Comparison of ENCODE assay signal across 9 mouse cellular contexts in the genomic region with DNA sequence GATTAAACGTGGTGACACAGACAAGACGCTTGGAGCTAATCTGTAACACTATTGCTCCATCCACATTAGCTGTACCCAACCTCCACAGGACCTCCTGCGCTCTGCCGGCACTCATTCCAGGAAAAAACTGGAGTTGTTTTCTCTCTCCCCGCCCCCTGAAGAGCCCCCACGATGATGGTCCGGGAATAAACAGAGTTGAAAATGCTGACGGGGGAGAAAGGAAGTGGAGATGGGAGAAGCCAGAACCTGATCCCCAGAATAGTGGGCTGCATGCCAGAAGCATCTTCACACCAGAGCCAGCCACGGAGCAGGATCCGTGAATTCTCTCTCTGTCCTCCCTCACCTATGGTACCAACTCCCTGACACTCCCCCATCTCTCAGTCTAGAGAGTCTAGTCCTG. TPM values are rescaled to one million over a fixed set of nuclear protein-coding genes. Genes with fewer than 3 reads are reported as not detected.
DNase-seq lines count a peak whose midpoint lies in the region; ATAC-seq and TF ChIP-seq lines count a peak whose summit lies in the region.
"Had no signal": no experiment of that assay in that cellular context is flagged by ENCODE, and none has a peak within 500 bp of the region (broad histone marks: within the 10 kb centered on the region; RNA-seq: fewer than 3 reads in every experiment).

No protein-coding gene starts in this region.

- no peaks in the 10 kb centered on the region for H3K36me3 ChIP-seq in liver, adult 2 months (ENCODE audit: control insufficient read depth, insufficient read depth, low read length)
- no peaks in the 10 kb centered on the region for H3K36me3 ChIP-seq in forebrain, embryonic 13.5 days (ENCODE audit: poor library complexity, severe bottlenecking)
- H3K36me3 ChIP-seq in intestine, embryonic 16.5 days (ENCODE audit: control insufficient read depth, insufficient read depth, low read length), result no peaks in the 10 kb centered on the region

- 0 out of 2 replicates have a peak overlapping the region, but pooled peaks have one; percentile 8 for H3K4me2 ChIP-seq in forebrain, embryonic 13.5 days
- H3K4me2 ChIP-seq in intestine, embryonic 16.5 days (ENCODE audit: low read depth, low read length), result peak overlapping the region; percentile 55

- intact Hi-C loops in left cerebral cortex, postnatal 14 days (cut with DNase I), result no loop called here

- H3K79me2 ChIP-seq in liver, adult 2 months (ENCODE audit: control insufficient read depth, insufficient read depth, low read length), result 0 out of 2 replicates have a peak, but pooled peaks cover 4% of the 10 kb centered on the region

- peak overlapping the region; percentile 85 for H3K27ac ChIP-seq in liver, adult 2 months (replicated peaks; ENCODE audit: insufficient read depth, low read depth, low read length)
- peak overlapping the region; percentile 10; the same call in 1 of the 2 replicates for H3K27ac ChIP-seq in forebrain, embryonic 13.5 days
- H3K27ac ChIP-seq in intestine, embryonic 16.5 days (ENCODE audit: low read length), result peak overlapping the region; percentile 89
- H3K27ac ChIP-seq in cerebellum, adult 2 months (ENCODE audit: insufficient read depth, low read length), result no peak overlapping the region

- no peaks in the 10 kb centered on the region for H3K27me3 ChIP-seq in liver, adult 2 months (ENCODE audit: control insufficient read depth, insufficient read depth, low read length)
- H3K27me3 ChIP-seq in forebrain, embryonic 13.5 days, result peaks cover 53% of the 10 kb centered on the region
- no peaks in the 10 kb centered on the region for H3K27me3 ChIP-seq in intestine, embryonic 16.5 days (replicated peaks; ENCODE audit: control insufficient read depth, insufficient read depth, low read length)
- no peaks in the 10 kb centered on the region for H3K27me3 ChIP-seq in cerebellum, adult 2 months (ENCODE audit: control insufficient read depth, insufficient read depth, low read length)

- 44% methylated on average over 10 of the region's 10 CpGs for WGBS in liver, adult 2 months
- WGBS in forebrain, embryonic 13.5 days, result 45% methylated on average over 10 of the region's 10 CpGs
- WGBS in intestine, embryonic 16.5 days, result 17% methylated on average over 10 of the region's 10 CpGs
- 17% methylated on average over 10 of the region's 10 CpGs for WGBS in cerebellum, adult 2 months

- no peak for ATAC-seq in forebrain, embryonic 13.5 days
- ATAC-seq in intestine, embryonic 16.5 days, result no peak

- H3K4me1 ChIP-seq in liver, adult 2 months (ENCODE audit: control insufficient read depth, insufficient read depth, low read length), result no peaks in the 10 kb centered on the region
- peaks cover 12% of the 10 kb centered on the region for H3K4me1 ChIP-seq in forebrain, embryonic 13.5 days
- peaks cover 60% of the 10 kb centered on the region for H3K4me1 ChIP-seq in intestine, embryonic 16.5 days (ENCODE audit: control insufficient read depth, insufficient read depth, low read length)
- H3K4me1 ChIP-seq in cerebellum, adult 2 months (ENCODE audit: control insufficient read depth, insufficient read depth, low read length), result no peaks in the 10 kb centered on the region

- TF ChIP-seq POLR2A in liver, adult 2 months (IDR thresholded peaks at IDR 0.05; ENCODE audit: extremely low read depth, insufficient read depth, low read length), result no peak
- no peak for TF ChIP-seq POLR2A in cerebellum, adult 2 months (IDR thresholded peaks at IDR 0.05; ENCODE audit: borderline replicate concordance, insufficient read depth, low read length)

- TF ChIP-seq CTCF in liver, adult 2 months (IDR thresholded peaks at IDR 0.05; ENCODE audit: low read depth, low read length), result no peak
- TF ChIP-seq CTCF in cerebellum, adult 2 months (IDR thresholded peaks at IDR 0.05; ENCODE audit: borderline replicate concordance, insufficient read depth, low read depth, low read length), result no peak

- DNase-seq in liver, adult 2 months (ENCODE audit: extremely low read depth, low read depth, low spot score), result no peak
- no peak for DNase-seq in liver
- DNase-seq in lung, postnatal 14 days, result peak; percentile 34
- DNase-seq in cerebellum, adult 2 months, result no peak
- DNase-seq in left cerebral cortex, adult 11 months (ENCODE audit: low spot score), result no peak
- DNase-seq in left cerebral cortex, postnatal 14 days (ENCODE audit: low spot score in 2 of 2), result no peak

- no peaks in the 10 kb centered on the region for H3K9me3 ChIP-seq in forebrain, embryonic 13.5 days (replicated peaks)
- H3K9me3 ChIP-seq in intestine, embryonic 16.5 days (ENCODE audit: control insufficient read depth, low read length), result no peaks in the 10 kb centered on the region

- H3K4me3 ChIP-seq in liver, adult 2 months (ENCODE audit: insufficient read depth, low read depth, low read length), result peak overlapping the region; percentile 41; the same call in 1 of the 2 replicates
- H3K4me3 ChIP-seq in forebrain, embryonic 13.5 days, result no peak overlapping the region
- H3K4me3 ChIP-seq in intestine, embryonic 16.5 days (ENCODE audit: low read length), result peak overlapping the region; percentile 26
- H3K4me3 ChIP-seq in cerebellum, adult 2 months (replicated peaks; ENCODE audit: insufficient read depth, low read depth, low read length), result no peak overlapping the region

- H3K9ac ChIP-seq in liver, adult 2 months (ENCODE audit: low read depth, low read length), result peak overlapping the region; percentile 23; the same call in 1 of the 2 replicates
- no peak overlapping the region for H3K9ac ChIP-seq in forebrain, embryonic 13.5 days
- H3K9ac ChIP-seq in intestine, embryonic 16.5 days (ENCODE audit: low read depth, low read length), result peak overlapping the region; percentile 62

RNA-seq across cellular contexts. Expression of a gene that starts 16.1 kb away (rescaled TPM):
- total RNA-seq in liver, adult 2 months (2014; rRNA removed), result under 0.01 and 0.07 TPM in 2 replicates
- polyA plus RNA-seq in liver, adult 2 months (2012; rRNA removed), result 0.04 and 0.06 TPM in 2 replicates
- 0.35 and 0.58 TPM in 2 replicates for polyA plus RNA-seq in forebrain, embryonic 13.5 days (2015; fragmentation: Nextera tagmentation; extraction: Ambion mirVana)
- polyA plus RNA-seq in intestine, embryonic 16.5 days (2015; fragmentation: Nextera tagmentation; extraction: Ambion mirVana), result 0.39 and 0.58 TPM in 2 replicates
- 0.47 and 0.70 TPM in 2 replicates for polyA plus RNA-seq in cerebellum, adult 2 months (2012; rRNA removed)
- under 1 TPM; 0.21 to 0.55 TPM for total RNA-seq in left cerebral cortex, postnatal 14 days (2021)

RNA-seq across cellular contexts. Expression of a gene that starts 30.5 kb away (rescaled TPM):
- total RNA-seq in liver, adult 2 months (2014; rRNA removed), result 0.27 TPM in 1 of 2 replicates, not detected in the other
- polyA plus RNA-seq in liver, adult 2 months (2012; rRNA removed), result 0.04 and 0.12 TPM in 2 replicates
- 0.53 and 0.88 TPM in 2 replicates for polyA plus RNA-seq in forebrain, embryonic 13.5 days (2015; fragmentation: Nextera tagmentation; extraction: Ambion mirVana)
- polyA plus RNA-seq in intestine, embryonic 16.5 days (2015; fragmentation: Nextera tagmentation; extraction: Ambion mirVana), result 1.4 and 1.6 TPM in 2 replicates
- 2.5 and 2.8 TPM in 2 replicates for polyA plus RNA-seq in cerebellum, adult 2 months (2012; rRNA removed)
- total RNA-seq in left cerebral cortex, postnatal 14 days (2021), result under 1 TPM in 1 of 2 experiments, not detected in 1; 0.61 TPM
- total RNA-seq: MEL had no signal

RNA-seq across cellular contexts. Expression of a gene that starts 32.2 kb away (rescaled TPM):
- not detected in 2 replicates for total RNA-seq in liver, adult 2 months (2014; rRNA removed)
- 0.02 TPM in 1 of 2 replicates, not detected in the other for polyA plus RNA-seq in liver, adult 2 months (2012; rRNA removed)
- polyA plus RNA-seq in forebrain, embryonic 13.5 days (2015; fragmentation: Nextera tagmentation; extraction: Ambion mirVana), result 0.33 and 0.43 TPM in 2 replicates
- 0.27 and 0.39 TPM in 2 replicates for polyA plus RNA-seq in intestine, embryonic 16.5 days (2015; fragmentation: Nextera tagmentation; extraction: Ambion mirVana)
- 1.3 and 1.4 TPM in 2 replicates for polyA plus RNA-seq in cerebellum, adult 2 months (2012; rRNA removed)
- under 1 TPM; 0.57 to 0.66 TPM for total RNA-seq in left cerebral cortex, postnatal 14 days (2021)

RNA-seq across cellular contexts. Expression of a gene that starts 59.6 kb away (rescaled TPM):
- 2.3 and 4.7 TPM in 2 replicates for total RNA-seq in liver, adult 2 months (2014; rRNA removed)
- polyA plus RNA-seq in liver, adult 2 months (2012; rRNA removed), result 8.7 and 12.7 TPM in 2 replicates
- polyA plus RNA-seq in forebrain, embryonic 13.5 days (2015; fragmentation: Nextera tagmentation; extraction: Ambion mirVana), result 4.7 and 4.8 TPM in 2 replicates
- polyA plus RNA-seq in intestine, embryonic 16.5 days (2015; fragmentation: Nextera tagmentation; extraction: Ambion mirVana), result 22.2 and 22.5 TPM in 2 replicates
- polyA plus RNA-seq in cerebellum, adult 2 months (2012; rRNA removed), result 7.4 and 8.5 TPM in 2 replicates
- 1 to 10 TPM; 7.3 to 9.1 TPM for total RNA-seq in left cerebral cortex, postnatal 14 days (2021)

Comparison
In these comparisons a context has a peak if more than half of its experiments do, and no peak if none do; other contexts are left out.
1. H3K4me3 ChIP-seq: peak in liver, adult 2 months (single experiment) and intestine, embryonic 16.5 days (single experiment); none in forebrain, embryonic 13.5 days (single experiment) and cerebellum, adult 2 months (single experiment).